ENCODE assay signal across 18 mouse cellular contexts in genomic region chr13:64467886-64468285, GRCm38 (mm10). TPM values are rescaled to one million over a fixed set of nuclear protein-coding genes. Genes with fewer than 3 reads are reported as not detected.
DNase-seq lines count a peak whose midpoint lies in the region; ATAC-seq and TF ChIP-seq lines count a peak whose summit lies in the region.
"Had no signal": no experiment of that assay in that cellular context is flagged by ENCODE, and none has a peak within 500 bp of the region (broad histone marks: within the 10 kb centered on the region; RNA-seq: fewer than 3 reads in every experiment).

No protein-coding gene starts in this region.

- H3K4me1 ChIP-seq in kidney, adult 2 months (ENCODE audit: control insufficient read depth, insufficient read depth, low read length): no peaks in the 10 kb centered on the region
- no peaks in the 10 kb centered on the region for H3K4me1 ChIP-seq in midbrain, embryonic 14.5 days (ENCODE audit: control insufficient read depth, insufficient read depth, low read length)
- H3K4me1 ChIP-seq in midbrain, embryonic 10.5 days: no peaks in the 10 kb centered on the region
- H3K4me1 ChIP-seq: lung, embryonic 15.5 days; midbrain, embryonic 15.5 days had no signal

- no peak for TF ChIP-seq CTCF in kidney, adult 2 months (conservative IDR thresholded peaks at IDR 0.05; ENCODE audit: insufficient read depth, insufficient read length, low read depth, low read length)

- H3K36me3 ChIP-seq in kidney, adult 2 months (ENCODE audit: control insufficient read depth, insufficient read depth, low read length): no peaks in the 10 kb centered on the region
- no peaks in the 10 kb centered on the region for H3K36me3 ChIP-seq in midbrain, embryonic 14.5 days (ENCODE audit: control insufficient read depth, insufficient read depth, low read length)
- H3K36me3 ChIP-seq in midbrain, embryonic 10.5 days: no peaks in the 10 kb centered on the region
- H3K36me3 ChIP-seq: G1E; lung, embryonic 15.5 days; midbrain, embryonic 15.5 days had no signal

- no peaks in the 10 kb centered on the region for H3K9me3 ChIP-seq in midbrain, embryonic 14.5 days (ENCODE audit: control insufficient read depth, low read length)
- H3K9me3 ChIP-seq in midbrain, embryonic 10.5 days (replicated peaks): no peaks in the 10 kb centered on the region
- H3K9me3 ChIP-seq: G1E; lung, embryonic 15.5 days; midbrain, embryonic 15.5 days had no signal

- 53% methylated on average over 6 of the region's 6 CpGs for WGBS in kidney, adult 2 months
- 66% methylated on average over 6 of the region's 6 CpGs for WGBS in midbrain, embryonic 14.5 days
- WGBS in midbrain, embryonic 10.5 days: 93% methylated on average over 6 of the region's 6 CpGs

- ATAC-seq in midbrain, embryonic 14.5 days (ENCODE audit: low FRiP score, low TSS enrichment): no peak
- no peak for ATAC-seq in erythroid progenitor cell, adult 5-6 weeks (replicated peaks; ENCODE audit: low FRiP score, poor library complexity, severe bottlenecking)
- ATAC-seq: midbrain, embryonic 15.5 days had no signal

- H3K27me3 ChIP-seq in kidney, adult 2 months (replicated peaks; ENCODE audit: control insufficient read depth, insufficient read depth, low read length): no peaks in the 10 kb centered on the region
- no peaks in the 10 kb centered on the region for H3K27me3 ChIP-seq in midbrain, embryonic 14.5 days (ENCODE audit: control insufficient read depth, insufficient read depth, low read length)
- no peaks in the 10 kb centered on the region for H3K27me3 ChIP-seq in midbrain, embryonic 10.5 days (ENCODE audit: low read depth, poor library complexity, severe bottlenecking)
- H3K27me3 ChIP-seq: lung, embryonic 15.5 days; midbrain, embryonic 15.5 days had no signal

- TF ChIP-seq POLR2A in kidney, adult 2 months (IDR thresholded peaks at IDR 0.05; ENCODE audit: low read depth, low read length): no peak

- no peak overlapping the region for H3K4me2 ChIP-seq in midbrain, embryonic 14.5 days (ENCODE audit: low read length)
- H3K4me2 ChIP-seq: hindbrain, embryonic 14.5 days; lung, embryonic 15.5 days; midbrain, embryonic 15.5 days had no signal

- no peak overlapping the region for H3K27ac ChIP-seq in kidney, adult 2 months (ENCODE audit: insufficient read depth, low read depth, low read length)
- H3K27ac ChIP-seq in midbrain, embryonic 14.5 days (replicated peaks; ENCODE audit: low read depth, low read length): no peak overlapping the region
- H3K27ac ChIP-seq in midbrain, embryonic 10.5 days (replicated peaks): no peak overlapping the region
- H3K27ac ChIP-seq: heart, adult 2 months; hindbrain, embryonic 14.5 days; layer of hippocampus, adult 2 months; lung, embryonic 15.5 days; midbrain, embryonic 15.5 days had no signal

- peak; percentile 23 to 38 for DNase-seq in adrenal gland, postnatal 36 days
- DNase-seq in adrenal gland, adult 18-20 months (ENCODE audit: low spot score in 2 of 2): no peak
- DNase-seq in kidney, adult 2 months: peak; percentile 10
- no peak for DNase-seq in kidney, adult 9 months
- DNase-seq in midbrain, embryonic 14.5 days: peak; percentile 49
- no peak for DNase-seq in midbrain, embryonic 10.5 days (ENCODE audit: low spot score)
- DNase-seq in 416B (ENCODE audit: low read depth): peak; percentile 2
- DNase-seq: B cell, adult 2 months; cerebellum, adult 11 months; heart, adult 2 months had no signal

- H3K9ac ChIP-seq in midbrain, embryonic 14.5 days (replicated peaks; ENCODE audit: low read length): no peak overlapping the region
- H3K9ac ChIP-seq: hindbrain, embryonic 14.5 days; lung, embryonic 15.5 days; midbrain, embryonic 15.5 days had no signal

- H3K4me3 ChIP-seq in kidney, adult 2 months (ENCODE audit: insufficient read depth, low read depth, low read length): no peak overlapping the region
- H3K4me3 ChIP-seq in midbrain, embryonic 14.5 days (replicated peaks; ENCODE audit: low read depth, low read length): no peak overlapping the region
- no peak overlapping the region for H3K4me3 ChIP-seq in midbrain, embryonic 10.5 days
- H3K4me3 ChIP-seq: heart, adult 2 months; layer of hippocampus, adult 2 months; lung, embryonic 15.5 days; midbrain, embryonic 15.5 days had no signal

RNA-seq across cellular contexts. Expression of gene Fam240b, which starts 29.7 kb away (rescaled TPM):
- total RNA-seq in adrenal gland, postnatal 36 days (2021): not detected
- total RNA-seq in adrenal gland, adult 18-20 months (2021): not detected
- polyA plus RNA-seq in kidney, adult 2 months (2012; rRNA removed): not detected in 2 replicates
- polyA plus RNA-seq in midbrain, embryonic 14.5 days (2014; fragmentation: Nextera tagmentation; extraction: Ambion mirVana): not detected in 2 replicates
- polyA plus RNA-seq in midbrain, embryonic 10.5 days (2016; fragmentation: Nextera tagmentation; extraction: Ambion mirVana): not detected in 2 replicates
- total RNA-seq in erythroid progenitor cell, adult 5-6 weeks (2015; ENCODE audit: low replicate concordance): not detected in 2 replicates
- total RNA-seq in erythroid progenitor cell, adult 5-6 weeks (2017; ENCODE audit: low replicate concordance): not detected in 2 replicates
- total RNA-seq: G1E; heart, adult 2 months; layer of hippocampus, adult 2 months; left cerebral cortex, postnatal 14 days had no signal
- polyA plus RNA-seq: cortical plate, adult 2 months; G1E; heart, adult 2 months; hindbrain, embryonic 14.5 days; lung, embryonic 15.5 days; midbrain, embryonic 15.5 days had no signal

RNA-seq across cellular contexts. Expression of gene Cdk20, which starts 35.8 kb away (rescaled TPM):
- total RNA-seq in adrenal gland, postnatal 36 days (2021): 1 to 10 TPM; 2.0 to 5.4 TPM
- total RNA-seq in adrenal gland, adult 18-20 months (2021): 1 to 10 TPM; 3.2 to 4.4 TPM
- polyA plus RNA-seq in kidney, adult 2 months (2012; rRNA removed): 10.4 and 12.7 TPM in 2 replicates
- polyA plus RNA-seq in midbrain, embryonic 14.5 days (2014; fragmentation: Nextera tagmentation; extraction: Ambion mirVana): 20.2 and 22.0 TPM in 2 replicates
- polyA plus RNA-seq in midbrain, embryonic 10.5 days (2016; fragmentation: Nextera tagmentation; extraction: Ambion mirVana): 9.7 and 10.9 TPM in 2 replicates
- 2.1 and 7.2 TPM in 2 replicates for total RNA-seq in erythroid progenitor cell, adult 5-6 weeks (2015; ENCODE audit: low replicate concordance)
- total RNA-seq in erythroid progenitor cell, adult 5-6 weeks (2017; ENCODE audit: low replicate concordance): 1.2 and 6.4 TPM in 2 replicates

Comparison
In these comparisons a context has a peak if more than half of its experiments do, and no peak if none do; other contexts are left out.
1. DNase-seq: peak in adrenal gland, postnatal 36 days (2 of 2), kidney, adult 2 months (single experiment), midbrain, embryonic 14.5 days (single experiment) and 416B (single experiment); none in adrenal gland, adult 18-20 months (0 of 2), kidney, adult 9 months (single experiment) and midbrain, embryonic 10.5 days (single experiment).